Mouse (Mus musculus) adrenal gland, adult 18-20 months (tissue): ENCODE data around the gene Pbx1. TPM values are rescaled to one million over a fixed set of nuclear protein-coding genes. Genes with fewer than 3 reads are reported as not detected.

ENCODE experiments used
- DNase-seq, 2 experiments: peaks; one replicate each; pipeline ENCODE4 v3.0.0; 2021 to 2022; ENCODE audit warnings: low spot score in 2 of 2
- total RNA-seq, 2 experiments: library from RNA; stranded (reverse); gene quantifications; 1 replicate in 1 of 2; 2 replicates in 1 of 2; pipeline ENCODE4 v1.2.3; 2021

Gene Pbx1
- total RNA-seq, 2 experiments from 2014 or later, result 143 to 202 TPM

GRCm38 (mm10) chr1:168309101-168309521, 123.0 kb downstream of the Pbx1 start:
- no peak for DNase-seq

DNA sequence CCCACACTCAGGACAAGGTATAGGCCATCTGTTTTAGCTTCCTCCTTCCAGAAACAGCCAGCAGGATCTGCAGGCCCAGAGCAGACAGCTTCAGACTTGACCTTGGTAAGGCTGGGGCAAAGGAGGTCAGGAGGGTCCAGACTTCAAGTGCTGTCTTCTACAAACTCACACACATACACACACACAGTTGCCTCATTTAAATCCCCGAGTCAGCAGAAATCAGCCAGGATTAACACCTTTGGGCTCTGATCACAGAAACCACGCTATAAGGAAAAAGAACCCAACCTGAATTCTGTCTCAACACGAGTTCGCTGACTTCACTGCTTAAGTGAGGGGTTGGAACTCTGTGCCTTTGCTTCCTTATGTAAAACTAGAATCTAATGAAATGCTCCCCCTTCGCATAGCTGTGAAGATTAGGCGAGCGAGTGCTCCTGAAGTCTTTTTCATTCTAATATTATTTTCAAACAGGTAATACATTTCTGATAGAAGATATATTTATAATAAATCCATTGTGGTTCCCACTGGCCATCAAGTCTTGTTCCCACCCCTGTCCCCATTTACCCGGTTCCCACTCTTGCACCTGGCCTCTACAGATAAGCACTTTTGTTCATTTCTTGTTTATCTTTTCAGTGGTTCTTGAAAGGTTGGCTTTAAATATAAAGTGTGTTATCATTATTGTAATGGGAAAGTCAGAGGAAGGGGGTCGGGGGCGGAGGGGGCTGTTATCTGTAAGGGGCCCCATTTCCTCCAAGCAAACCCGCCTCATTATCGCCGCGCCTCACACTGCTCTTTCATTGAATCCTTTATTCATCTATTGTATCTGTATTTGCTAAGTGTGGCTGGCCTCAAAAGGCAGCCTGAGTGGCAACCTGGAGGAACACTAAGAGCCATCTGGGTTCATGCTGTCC, 124.5 kb downstream of the Pbx1 start:
- no peak for DNase-seq

DNA sequence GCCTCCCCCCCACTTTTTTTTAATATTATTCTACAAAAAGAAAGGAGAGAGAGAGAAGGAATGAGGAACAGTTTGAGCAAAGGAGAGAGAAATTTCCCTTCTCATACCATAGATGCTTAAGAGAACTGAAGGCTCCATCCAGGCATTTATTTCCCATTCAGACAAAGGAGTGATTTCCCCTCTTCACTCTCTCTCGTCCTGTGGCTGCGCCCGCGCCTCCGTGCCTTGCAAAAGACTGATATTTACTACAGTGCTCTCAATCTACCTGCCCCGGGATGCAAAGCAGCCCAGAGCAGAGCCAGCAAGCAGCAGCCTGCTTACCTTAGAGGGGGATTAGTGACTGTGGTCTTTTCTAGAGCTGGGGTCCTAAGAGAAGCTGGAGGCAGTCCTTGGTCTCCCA, 131.6 kb downstream of the Pbx1 start:
- no peak for DNase-seq

DNA sequence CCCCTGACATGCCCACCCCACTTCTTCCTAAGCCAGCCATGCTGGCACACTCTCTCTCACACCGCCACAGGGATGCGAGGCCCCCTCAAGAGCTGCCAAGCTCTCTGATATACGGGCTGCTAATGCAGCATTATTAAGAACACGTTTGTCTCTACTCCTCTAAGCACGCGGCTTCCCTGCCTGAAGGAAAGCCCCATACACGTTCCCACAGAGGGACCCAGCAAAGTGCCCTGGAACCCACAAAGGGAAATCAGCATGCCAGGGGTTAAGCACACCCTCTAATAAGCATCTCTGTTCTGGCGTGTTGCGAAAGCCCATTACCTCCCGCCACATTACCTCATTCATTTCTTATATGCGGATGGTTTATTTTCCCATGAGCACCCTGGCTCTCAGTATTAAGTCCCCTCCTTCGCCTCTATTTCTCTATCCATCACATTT, 132.1 kb downstream of the Pbx1 start:
- DNase-seq, result no peak

GRCm38 (mm10) chr1:168299181-168299580, 132.9 kb downstream of the Pbx1 start:
- no peak for DNase-seq

- DNase-seq, result no peak
Observed at GRCm38 (mm10) chr1:168296290-168296689, 135.8 kb downstream of the Pbx1 start.

- DNase-seq, result no peak
Observed at GRCm38 (mm10) chr1:168295782-168296181, 136.3 kb downstream of the Pbx1 start.

GRCm38 (mm10) chr1:168293673-168294072, 138.4 kb downstream of the Pbx1 start:
- no peak for DNase-seq

GRCm38 (mm10) chr1:168292106-168292505, 140.0 kb downstream of the Pbx1 start:
- no peak for DNase-seq

- DNase-seq, result no peak
Observed at GRCm38 (mm10) chr1:168291643-168292040, 140.4 kb downstream of the Pbx1 start.

DNA sequence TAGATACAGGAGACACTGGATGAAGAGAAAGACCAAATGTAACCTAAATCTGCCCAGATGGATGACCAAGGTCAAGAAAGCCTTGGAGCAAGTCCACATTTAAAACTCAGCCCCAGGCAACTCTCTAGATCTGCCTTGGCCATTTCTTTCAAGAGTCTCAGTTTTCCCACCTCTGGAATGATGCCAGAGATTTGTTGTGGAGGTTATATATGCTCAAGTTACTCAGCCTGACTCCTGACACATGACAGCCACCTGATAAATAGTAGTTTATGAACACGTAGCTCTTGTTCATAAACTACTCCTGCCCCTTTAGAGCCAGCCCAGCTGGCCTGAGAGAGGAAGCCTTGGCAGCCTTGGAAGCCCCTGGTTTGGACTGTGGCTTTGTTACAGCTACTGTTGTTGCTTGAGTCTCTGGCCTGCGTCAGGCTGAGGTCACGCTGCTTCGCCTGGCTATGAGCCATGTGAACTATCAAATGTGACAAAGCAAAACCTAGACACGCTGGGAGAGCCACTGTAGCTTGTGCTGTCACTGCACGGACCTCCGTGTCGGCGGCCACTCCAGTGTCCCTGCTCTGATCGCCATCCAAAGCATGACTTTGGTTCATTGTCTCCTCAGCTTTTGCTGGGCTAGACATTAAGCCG, 140.9 kb downstream of the Pbx1 start:
- DNase-seq, result peak; percentile 53 to 67

DNA sequence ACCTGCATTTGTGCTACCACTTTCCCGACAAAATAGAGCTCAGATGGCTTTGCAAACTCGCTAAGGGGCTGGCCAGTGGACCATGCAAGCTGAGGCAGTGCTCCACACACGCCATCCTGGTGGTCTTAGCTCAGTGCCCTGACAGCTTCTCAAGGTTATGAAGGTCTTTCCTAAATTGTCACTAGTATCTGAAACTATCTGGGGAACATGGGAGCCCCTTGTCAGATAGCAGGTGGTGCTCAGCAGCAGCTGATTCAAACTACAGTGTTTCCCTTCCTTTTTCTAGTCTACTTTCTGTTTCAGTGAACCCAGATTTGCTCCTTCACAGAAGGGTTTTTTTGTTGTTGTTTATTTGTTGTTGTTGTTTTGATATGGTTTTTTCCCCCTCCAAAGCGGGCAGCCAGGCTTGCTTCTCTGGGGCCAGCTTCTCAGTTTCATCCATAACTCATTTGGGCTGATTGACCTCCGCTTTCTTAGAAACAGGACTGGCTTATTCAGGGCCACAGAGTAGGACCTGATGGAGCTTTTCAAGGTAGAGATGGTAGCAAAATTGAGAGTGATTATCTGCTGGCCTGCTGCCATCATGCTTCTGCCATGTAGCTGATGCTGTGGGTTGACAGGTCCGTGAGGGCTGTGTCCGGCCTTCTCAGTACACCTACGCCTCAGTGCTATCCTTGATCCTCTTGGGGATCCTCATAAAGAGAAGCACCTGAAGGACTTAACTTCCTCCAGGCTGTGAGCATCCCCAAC, 141.7 kb downstream of the Pbx1 start:
- no peak for DNase-seq

DNA sequence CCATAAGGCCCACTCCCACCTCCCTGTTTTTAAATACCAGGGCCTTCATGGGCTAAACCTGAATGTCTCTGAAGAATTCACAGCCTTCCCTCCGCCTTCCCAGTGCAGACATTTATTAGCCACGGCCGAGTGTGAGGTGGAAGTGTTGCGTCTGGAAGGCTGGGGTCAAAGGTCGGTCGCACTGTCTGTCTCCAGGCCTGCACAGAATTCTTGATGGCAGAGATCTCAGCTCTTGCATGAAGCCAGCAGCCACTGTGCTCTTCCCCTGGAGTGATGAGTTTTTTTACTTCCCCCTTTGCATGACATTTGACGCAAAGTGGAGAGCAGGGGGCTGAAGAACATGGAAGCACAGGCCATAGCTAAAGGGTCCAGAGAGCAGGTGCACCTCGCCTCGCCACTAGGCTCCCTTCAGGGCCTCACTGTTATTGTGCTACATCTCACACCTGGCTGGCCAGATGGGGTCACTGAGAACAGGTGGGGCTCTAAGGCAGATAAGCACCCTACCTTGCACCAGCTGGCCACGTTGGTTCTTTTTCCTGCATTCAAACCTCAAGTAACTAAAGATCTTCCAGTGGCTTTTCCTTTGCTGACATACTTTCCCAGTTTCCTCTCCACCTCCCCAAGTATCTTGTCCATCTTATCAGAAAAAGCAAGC, 143.1 kb downstream of the Pbx1 start:
- no peak for DNase-seq

- DNase-seq, result no peak
Observed at GRCm38 (mm10) chr1:168287843-168288591, 144.1 kb downstream of the Pbx1 start.

GRCm38 (mm10) chr1:168286862-168287650, 145.0 kb downstream of the Pbx1 start:
- no peak for DNase-seq

GRCm38 (mm10) chr1:168284566-168285141, 147.4 kb downstream of the Pbx1 start:
- DNase-seq, result no peak

- DNase-seq, result no peak
Observed at GRCm38 (mm10) chr1:168283841-168284565, 148.1 kb downstream of the Pbx1 start.

GRCm38 (mm10) chr1:168283421-168283820, 148.6 kb downstream of the Pbx1 start:
- no peak for DNase-seq
